Mouse (Mus musculus) cerebellum, postnatal 36 days (tissue): ENCODE measurements around the gene Acsl6.
A peak's percentile ranks its signal among the peaks of the same experiment; 100 is the strongest.
"Not testable (repeated sequence)": the region's sequence is repeated elsewhere in the genome, so short reads cannot be mapped to it uniquely, and the experiment has no call there.

Experiments
- DNase-seq, 2 experiments: peaks; one replicate each; pipeline ENCODE4 v3.0.0; 2021 to 2022; ENCODE audit warnings: mixed read lengths in 2 of 2

Gene Acsl6

DNA sequence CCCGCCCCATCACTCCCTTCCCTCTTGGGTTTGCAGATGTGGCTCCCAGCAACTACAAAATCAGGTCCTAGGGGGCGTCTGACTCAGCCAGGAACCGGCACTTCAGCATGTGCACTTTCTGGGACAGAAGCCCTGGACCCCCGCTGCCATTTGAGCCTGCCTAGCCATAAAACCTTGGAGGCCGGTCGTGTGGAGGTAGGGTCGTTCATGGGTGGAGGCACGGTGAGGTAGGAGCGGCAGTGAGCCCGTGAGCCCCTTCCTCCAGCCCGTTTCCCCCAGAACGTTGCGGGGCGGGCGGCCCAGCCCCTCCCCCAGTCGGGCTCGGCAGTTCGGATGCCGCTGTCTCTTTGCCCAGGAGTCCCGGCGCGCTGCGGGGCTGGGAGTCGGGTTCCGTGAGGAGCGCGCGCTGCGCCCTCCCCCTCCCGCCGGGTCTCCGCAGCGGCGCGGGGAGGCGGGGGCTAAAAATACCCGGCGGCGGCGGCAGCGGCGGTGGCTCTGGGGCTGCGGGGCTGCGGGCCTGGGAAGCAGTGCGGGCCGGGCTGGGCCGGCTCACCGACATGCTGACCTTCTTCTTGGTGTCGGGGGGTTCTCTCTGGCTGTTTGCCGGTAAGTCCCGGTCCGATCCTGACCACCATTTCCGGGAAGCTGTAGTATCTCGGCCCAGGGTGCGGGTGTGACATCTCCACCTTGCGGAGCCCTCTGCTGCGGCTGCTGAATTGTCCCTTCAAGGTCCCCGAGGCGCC is at the start of gene Acsl6:
Gene Acsl6 (plus strand): TSS at position 71 of the 743 bp plus-strand sequence.
- DNase-seq, result peak; percentile 62 to 72

DNA sequence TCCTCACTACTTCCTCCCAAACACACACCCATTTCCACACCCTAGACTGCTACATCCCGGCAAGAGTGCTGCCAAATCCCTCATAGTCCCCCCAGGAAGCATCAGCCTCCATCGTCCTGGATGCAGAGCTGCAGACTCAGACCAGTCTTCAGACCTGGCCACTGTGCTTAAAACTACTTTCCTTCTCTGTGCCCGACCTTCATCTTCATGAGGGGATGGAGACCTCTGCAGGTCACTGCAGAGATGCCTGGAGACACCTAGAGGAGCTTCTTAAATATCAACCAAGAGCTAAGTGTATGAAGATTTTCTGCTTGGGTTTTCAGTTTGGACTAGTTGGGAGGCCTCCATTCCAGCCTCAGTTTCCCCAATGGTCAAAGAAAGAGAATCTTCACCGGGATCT is 49.5 kb upstream of the Acsl6 start:
- DNase-seq, result peak; percentile 23 to 41

DNA sequence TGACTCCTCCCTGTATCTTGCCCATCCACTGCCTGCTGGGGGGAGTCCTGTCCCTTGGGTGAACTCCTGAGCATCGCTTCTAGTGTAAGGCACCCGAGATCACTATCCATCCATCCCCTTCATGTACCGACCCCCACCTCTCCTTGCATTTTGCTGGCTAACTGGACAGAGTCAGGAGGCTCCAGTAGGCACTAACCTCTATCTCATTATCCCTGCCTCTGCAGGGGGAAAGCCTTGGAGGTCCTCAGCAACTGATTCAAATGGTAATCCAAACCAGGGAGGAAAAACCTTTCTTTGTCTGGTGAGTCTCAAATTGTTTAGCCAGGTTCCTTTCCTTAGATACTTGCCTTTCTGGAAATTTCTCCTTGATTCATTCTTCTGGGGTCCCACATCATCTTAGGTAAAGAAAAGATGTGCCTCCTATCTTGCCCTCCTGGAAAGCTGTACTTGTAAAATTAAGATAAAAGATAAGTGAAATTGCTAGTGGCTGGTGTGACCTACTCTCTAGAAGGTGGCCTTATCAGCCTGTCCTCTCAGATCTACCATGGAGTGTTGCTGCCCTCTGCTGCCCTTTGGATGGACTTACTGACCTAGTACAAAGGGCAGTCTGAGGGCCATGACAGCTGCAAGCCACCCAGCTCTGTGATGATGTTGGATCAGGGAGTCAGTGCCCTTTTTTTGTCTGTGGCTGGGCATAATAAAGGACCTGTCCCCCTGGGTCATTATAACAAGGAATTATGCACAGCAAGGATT is 46.8 kb upstream of the Acsl6 start:
- DNase-seq, result peak; percentile 86 to 88

DNA sequence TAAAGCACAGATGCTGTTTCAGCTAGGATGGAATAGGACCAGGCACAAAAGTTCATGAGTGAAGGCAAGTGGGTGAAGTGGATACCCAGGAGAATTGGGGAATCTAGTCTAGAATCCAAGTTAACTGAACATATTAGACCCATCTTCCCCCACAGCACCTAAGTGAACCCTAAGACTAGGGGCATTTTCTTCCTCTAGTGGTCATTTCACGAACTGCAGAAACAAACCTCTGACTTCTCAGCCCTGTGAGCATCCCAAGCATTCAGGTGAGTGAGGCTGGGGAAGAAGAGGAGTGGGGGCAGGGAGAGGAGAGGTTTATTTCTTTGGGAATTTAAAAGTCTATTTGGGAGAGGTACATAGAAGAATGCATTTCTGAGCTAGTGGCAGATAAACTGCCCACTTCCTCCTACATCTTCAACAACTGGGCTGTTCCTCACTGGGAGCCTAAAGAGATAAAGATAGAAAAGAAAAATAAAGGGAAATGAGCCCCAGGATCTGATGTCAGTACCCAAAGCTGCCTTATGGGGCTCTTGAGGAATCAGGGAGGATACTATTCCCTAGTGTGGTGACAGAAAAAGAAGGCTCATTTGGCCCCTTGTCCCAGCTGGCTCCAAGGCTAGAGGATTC is 40.1 kb upstream of the Acsl6 start:
- DNase-seq, result no peak

DNA sequence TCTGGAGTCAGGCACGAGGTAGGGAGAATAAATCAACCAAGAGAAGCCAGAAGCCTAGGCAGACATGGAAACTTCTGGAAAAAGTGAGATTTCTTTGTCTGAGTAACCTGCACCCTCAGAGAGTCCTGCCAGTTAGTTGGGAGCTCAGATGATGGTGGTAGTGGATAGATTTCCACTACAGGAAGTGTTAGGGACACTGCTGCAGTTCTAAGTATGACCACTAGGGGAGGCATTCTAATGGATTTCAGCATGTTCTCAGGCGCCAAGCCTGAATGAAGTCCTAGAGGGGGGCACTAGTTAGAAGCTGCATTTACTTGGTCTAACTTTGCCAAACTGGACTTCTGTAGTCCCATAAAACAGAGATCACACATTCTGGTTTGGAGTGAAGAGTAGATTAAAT is 39.1 kb upstream of the Acsl6 start:
- DNase-seq, result peak; percentile 50 to 76

DNA sequence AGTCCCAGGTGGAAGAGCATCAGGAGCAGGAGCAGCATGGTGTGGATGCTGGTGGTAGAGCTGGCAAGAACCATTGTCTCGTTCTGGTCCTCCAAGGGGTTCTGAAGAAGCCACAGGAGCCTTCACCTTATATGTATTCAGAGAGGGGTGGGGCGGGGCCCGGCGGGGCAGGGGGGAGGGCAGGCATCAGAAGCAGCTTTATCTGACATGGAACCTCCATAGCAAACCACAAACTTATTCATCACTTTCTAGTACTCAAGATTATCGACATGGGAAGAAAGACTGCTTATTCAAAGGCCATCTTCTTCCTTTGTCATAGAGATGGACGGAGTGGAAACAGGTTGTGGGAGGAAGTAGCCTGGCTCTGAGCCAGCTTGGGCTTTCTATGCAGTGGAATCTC is 36.4 kb upstream of the Acsl6 start, which contains the start of gene Il3:
Gene Il3 (minus strand): TSS at position 101 of the 400 bp plus-strand sequence.
- DNase-seq, result no peak

DNA sequence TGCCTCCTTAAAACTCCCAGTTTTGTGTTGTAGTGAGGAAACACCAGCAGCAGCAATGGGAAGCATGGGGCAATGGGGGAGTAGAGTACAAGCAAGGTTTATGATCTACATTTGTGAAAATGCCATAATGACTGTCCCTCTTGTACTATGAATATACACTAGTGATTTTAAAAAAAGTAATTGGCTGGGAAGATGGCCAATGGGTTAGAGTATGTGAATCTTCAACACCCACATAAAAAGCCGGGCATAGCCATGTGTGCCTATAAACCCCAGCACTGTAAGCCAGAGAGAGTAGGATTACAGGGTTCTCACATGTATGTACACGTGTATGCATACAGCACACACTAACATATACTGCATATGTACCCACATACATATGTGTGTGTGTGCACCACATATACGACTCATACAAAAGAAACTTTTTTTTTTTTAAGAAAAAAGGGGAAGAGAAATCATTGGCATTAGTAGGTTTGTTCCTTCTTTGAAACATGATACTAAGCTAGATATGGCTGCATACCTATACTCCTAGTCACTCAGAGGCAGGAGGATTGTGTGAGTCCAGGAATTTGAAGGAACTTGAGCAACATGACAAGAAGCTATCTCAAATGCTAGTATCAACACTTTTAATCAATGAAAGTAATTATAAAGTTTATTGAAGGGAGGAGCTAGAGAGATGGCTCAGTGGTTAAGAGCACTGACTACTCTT is 34.3 kb upstream of the Acsl6 start:
- DNase-seq, result no peak

DNA sequence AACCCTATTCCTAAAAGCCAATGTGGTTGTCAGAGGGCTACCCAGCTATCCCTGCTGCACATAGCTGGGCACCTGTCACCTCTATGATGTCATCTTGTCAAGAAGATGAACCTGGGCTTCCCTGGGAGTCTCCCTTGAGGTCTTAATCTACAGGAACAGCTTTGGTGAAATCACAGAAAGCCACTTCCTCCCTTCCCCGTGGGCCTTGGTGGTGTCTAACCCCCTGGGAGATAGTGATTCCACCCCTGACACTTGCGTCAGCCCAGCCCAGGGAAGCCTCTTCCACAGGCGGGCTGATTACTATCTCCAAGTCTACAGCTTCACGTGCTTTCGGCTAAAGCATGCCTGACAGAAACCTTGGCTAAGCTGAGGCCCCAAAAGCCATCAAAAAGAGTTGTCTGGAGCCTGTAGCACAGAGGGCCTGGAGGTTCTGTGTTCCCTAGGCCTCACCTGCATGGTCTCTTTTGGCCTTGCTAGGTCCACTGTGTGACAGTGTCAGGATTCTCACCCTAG is 32.1 kb upstream of the Acsl6 start:
- no peak for DNase-seq

DNA sequence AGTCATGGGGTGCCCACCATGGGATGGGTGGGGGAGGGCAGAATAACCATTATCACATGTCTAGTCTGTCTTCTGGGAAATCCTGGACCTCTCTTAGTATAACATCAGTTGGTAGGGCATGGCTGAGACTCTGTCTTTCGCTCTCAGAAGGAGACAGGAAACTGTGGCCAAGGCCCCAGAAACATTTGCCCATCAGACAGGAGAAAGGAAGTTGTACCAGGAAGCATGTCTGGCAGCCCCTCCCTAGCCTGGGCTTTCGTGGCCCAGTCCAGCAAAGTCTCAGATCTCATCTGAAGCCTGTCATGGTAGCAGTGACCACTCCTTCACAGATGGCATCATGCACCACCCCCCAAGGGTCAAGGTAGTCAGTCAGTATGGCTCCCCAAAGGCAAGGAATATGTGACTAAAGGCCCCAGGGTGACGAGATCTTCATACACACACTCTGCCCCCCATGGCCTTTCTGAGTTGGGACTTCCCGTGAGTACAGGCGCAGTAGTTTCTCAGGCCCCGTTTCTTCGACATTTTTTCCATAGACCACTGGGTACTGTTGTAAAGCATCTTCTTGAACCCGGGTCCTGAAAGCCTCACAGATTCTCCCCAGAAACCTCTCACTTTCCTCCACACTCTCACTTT is 15.7 kb upstream of the Acsl6 start:
- DNase-seq, result no peak

DNA sequence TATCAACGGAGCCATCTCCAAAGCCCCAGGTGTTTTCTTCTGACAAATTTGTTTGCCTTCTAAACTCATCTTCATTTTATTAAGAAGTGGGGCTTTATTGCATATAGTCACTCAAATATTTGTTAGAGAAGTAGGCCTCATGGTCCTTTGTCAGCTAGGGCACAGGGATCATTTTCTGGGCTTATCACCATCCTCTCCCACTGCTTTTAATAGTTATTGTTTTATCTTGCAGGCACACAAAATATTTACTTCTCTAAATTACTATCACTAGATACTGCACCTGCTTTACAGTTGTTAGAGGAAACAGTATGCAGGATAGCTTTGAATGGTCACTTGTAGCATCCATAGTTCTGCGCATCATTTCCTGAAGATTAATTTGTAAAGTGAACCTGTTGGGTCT is 11.4 kb upstream of the Acsl6 start:
- DNase-seq, result no peak

DNA sequence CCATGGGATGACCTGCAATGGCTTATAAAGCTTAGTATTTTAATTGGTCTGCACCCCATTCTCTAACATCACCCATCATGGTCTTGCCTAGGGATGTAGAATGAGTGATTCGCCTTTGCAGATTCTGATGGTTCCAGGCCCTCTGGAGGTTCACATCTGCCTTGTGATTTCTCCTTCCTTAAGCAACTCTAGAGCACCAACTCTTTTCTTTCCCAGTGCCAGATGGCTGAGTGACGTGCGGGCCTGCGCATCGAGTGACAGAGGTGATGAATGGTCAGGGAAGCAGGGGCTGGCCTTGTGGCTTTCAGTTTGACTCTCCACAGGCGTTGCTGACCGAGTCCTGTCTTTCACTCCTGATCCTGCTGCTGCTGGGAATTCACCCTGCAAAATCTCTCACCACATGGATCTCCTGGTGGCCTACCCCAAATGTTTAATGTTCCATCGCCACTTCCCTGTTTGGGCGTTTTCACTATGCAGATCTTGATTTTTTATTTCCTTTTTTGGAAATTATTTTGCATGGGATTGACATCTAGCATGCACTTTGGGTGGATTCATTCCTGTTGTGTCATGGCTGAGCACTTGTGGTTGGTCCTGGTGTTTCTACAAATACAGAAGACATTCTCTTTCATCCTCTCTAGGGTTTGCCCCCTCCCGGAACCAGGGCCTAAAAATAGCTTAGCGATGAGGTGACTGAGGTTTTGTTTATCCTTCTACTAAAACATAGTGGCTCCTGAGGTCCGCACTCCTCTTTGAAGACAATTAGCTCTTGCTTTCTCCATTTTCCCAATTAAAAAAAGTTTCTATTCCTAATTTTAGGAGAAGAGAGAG is 9.4 kb upstream of the Acsl6 start:
- DNase-seq, result no peak

DNA sequence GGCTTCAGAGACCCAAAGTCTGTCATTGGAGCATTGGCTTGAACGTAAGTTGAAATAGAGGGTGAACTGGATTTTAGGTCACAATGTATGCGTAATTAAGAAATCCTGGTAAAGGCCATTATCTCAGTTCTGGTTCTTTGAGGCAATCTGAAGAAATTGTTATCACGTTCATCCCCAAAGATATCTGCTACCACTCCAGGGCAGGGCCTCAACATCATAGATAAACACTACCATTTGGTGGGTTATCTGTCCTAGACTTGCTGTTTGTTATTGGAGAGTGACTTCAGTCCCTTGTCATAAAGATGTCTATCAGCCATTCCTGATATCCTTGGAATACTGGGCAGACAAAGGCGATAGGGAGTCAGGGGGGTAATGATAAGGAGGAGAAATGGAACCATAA is 7.6 kb upstream of the Acsl6 start:
- DNase-seq, result no peak

DNA sequence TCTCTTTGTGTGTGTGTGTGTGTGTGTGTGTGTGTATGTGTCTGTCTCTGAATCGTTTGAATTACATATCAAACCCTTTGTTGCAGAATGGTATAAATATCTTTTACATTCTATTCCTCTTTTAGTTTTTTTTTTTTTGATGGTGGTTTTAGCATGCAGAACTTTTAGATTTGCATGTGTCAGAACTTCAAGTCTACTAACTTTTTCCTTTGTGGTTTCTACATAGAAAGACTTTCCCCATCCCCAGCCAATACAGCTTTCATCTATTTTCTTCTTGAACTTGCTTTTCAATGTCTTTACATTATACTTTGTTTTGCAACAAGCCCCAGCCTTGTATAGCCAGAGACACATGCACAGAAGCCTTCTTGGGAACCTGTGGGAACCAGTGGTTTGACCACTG is 6.9 kb upstream of the Acsl6 start:
- DNase-seq, result no peak

DNA sequence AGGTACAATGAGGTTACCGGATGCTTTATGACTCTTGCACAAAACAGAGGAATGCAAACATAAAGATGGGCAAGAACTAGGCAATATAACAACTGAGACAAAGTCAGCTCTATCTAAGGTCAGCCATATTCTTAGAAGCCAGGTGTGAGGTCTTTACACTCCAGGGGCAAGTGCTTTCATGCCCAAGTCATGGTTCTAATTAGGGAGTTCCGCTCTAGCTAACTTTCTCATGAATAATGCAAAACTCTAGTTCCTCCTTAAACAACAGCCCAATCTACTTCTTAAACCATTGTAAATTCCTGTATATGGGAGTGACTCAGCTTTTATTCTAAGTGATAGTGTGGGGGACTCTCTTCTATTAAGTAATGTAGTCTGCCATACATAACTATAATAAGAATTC is 6.1 kb upstream of the Acsl6 start:
- not testable (repeated sequence) for DNase-seq

DNA sequence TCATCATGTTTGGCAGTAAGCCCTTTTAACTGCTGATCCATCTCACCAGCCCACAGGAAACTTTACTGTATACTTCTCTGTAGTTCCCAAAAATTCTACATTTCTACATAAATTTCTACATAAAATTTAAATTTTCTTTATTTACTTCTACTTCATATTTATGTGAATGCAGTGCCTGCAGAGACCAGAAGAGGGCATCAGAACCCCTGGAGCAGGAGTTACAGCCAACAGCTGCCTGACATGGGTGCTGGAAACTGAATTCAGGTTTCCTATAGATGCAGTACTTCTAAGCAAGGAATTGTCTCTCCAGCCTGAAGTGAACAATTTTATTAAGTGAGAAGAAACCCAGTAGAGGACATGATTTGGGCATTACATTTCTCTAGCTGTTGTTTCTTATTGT is 4.8 kb upstream of the Acsl6 start:
- no peak for DNase-seq

DNA sequence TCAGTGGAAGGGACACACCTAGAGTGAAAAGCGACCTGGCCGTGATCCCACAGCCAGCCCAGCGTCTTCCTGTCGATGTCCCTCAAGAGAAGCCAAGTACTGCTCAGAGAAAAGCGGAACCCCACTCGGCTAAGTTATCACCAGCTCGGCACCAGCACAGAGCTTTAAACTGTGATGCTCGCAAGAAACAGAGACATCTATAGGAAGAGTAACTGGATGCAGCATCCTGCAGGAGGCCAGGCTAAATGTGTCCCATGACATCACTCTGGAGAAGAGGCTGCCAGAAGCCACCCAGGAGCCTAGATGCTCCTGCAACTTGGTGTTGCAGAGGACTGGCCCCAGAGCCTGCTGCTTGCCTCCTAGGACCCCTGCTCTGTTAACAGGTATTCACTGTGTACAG is 1.6 kb upstream of the Acsl6 start:
- DNase-seq, result peak; percentile 63

DNA sequence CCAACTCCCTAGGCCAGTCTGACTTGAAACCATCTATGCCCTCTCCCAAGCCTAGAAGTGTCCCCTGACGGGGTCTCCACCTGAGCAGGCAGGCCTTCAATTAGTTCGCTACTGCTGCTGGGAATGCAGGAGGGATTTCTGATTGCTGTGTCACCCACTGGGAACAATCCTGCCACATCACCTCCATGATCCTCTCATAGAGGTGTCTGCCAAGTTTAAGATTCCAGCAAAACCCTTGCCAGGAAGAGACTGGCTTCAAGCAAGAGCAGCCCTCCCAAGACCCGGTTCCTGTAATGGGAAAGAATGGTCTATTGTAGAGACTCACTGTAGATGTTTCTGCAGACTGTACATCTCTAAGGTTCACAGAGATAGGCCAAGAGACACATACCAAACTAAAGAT is 992 bp upstream of the Acsl6 start:
- no peak for DNase-seq

DNA sequence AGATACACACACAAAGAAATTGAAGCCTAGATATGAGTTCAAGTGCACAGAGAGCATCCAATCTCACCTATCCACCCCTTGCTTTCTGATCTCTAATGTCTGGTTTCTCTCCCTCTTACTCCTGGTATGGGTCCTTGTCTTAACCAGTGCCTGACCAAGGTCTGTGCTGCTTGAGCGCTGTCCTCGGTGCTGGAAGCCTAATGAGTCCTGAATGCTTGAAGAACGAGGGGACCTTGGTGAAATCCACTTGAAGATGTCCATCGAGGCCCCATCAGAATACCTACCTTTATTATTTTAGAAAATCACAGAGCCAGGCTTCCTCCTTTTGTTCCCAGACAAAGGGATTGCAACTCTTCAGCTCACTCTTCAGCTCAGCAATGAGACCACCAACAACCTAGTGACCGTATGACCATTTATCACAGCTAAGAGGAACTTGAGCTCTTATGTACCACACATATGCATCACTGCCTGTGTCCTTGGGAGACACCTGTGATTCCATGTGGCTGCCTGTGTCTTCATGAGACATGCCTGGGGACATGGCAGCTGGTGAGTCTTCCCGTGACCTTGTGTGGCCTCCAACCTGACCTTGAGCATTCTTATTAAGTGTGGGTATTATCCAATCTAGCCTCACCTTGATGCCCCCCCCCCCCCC is 396 bp upstream of the Acsl6 start:
- no peak for DNase-seq

DNA sequence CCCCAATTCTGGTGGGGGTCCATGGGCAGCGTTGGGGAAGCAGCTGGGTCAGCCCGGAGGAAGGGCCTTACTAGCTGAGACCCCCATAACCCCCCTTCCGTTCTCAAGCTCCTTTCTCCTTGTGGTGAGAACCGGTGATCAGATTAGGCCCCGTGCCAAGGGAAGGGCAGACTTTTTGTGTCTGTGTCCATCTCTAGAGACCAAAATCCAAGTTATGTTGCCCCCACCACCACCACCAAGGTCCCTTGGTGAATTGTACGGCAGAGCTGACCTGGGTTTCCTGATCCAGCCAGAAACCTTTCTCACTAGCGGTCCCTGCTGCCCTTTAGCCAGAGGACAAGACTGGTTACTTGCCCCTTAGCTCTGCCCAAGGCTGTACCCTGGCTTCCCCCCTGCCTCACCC is 874 bp downstream of the Acsl6 start:
- DNase-seq, result peak in 1 of 2 experiments; percentile 52

DNA sequence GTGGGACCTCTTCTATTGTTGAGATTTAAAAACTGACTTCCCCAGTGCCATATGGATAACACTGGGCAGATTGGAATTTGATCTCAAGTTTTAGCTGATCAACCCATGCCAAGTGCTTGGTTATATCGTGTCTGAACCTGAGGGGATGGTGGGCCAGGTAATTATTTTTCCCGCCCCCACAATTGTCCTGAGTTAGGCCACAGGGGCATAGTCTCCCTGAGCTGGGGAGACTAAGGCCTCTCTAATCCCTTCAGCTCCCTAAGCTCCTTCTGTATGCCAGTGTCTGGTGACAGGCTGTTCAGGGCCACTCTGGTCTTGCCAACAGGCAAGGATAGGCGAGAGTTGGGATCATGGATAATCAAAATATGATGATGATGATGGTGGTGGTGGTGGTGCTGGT is 1.7 kb downstream of the Acsl6 start:
- no peak for DNase-seq
